Comparison of ENCODE assay signal across 9 mouse cellular contexts in the genomic region with DNA sequence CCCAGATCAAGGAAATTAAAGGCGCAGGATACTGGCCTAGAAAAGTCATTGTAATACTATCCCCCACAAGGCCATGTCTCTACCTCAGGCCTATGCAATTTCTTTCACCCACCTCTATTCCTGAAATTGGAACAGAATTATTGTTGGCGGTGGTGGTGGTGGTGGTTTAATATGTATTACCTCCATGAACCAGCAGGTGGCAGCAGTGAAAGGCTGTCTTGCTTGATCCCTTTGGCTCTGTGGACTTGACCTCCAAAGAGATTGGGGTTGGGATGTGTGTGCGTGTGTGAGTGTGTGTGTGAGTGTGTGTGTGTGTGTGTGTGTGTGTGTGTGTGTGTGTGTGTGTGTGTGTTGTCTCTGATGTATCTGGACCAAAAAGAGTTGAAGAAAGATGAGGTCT. TPM values are rescaled to one million over a fixed set of nuclear protein-coding genes. Genes with fewer than 3 reads are reported as not detected.
DNase-seq lines count a peak whose midpoint lies in the region; ATAC-seq and TF ChIP-seq lines count a peak whose summit lies in the region.
"Had no signal": no experiment of that assay in that cellular context is flagged by ENCODE, and none has a peak within 500 bp of the region (broad histone marks: within the 10 kb centered on the region; RNA-seq: fewer than 3 reads in every experiment).

No protein-coding gene starts in this region.

- DNase-seq in heart, adult 18-20 months = peak; percentile 38 to 83
- DNase-seq in A20 (ENCODE audit: low read depth, low spot score) = peak; percentile 45
- peak; percentile 73 for DNase-seq in adrenal gland, postnatal 10 days
- DNase-seq in embryonic facial prominence, embryonic 10.5 days (ENCODE audit: low spot score) = peak; percentile 68
- peak; percentile 20 to 34 for DNase-seq in lung, adult 18-20 months
- DNase-seq in spleen, adult 2 months (ENCODE audit: low read depth in 1 of 2, low spot score in 2 of 2) = peak; percentile 7 to 14

- no peaks in the 10 kb centered on the region for H3K9me3 ChIP-seq in heart, embryonic 12.5 days (replicated peaks)
- H3K9me3 ChIP-seq in embryonic facial prominence, embryonic 10.5 days = no peaks in the 10 kb centered on the region
- no peaks in the 10 kb centered on the region for H3K9me3 ChIP-seq in kidney, embryonic 15.5 days (replicated peaks)
- H3K9me3 ChIP-seq: stomach, embryonic 15.5 days had no signal

- WGBS in heart, embryonic 12.5 days = 12% methylated on average over 3 of the region's 3 CpGs
- WGBS in embryonic facial prominence, embryonic 10.5 days = 10% methylated on average over 3 of the region's 3 CpGs
- 5% methylated on average over 3 of the region's 3 CpGs for WGBS in kidney, embryonic 15.5 days
- WGBS in spleen, adult 2 months = 7% methylated on average over 3 of the region's 3 CpGs

- ATAC-seq in heart, embryonic 12.5 days (ENCODE audit: insufficient number of reproducible peaks, low FRiP score) = no peak
- 0 out of 2 replicates have a peak, but pooled peaks have one; percentile 22 for ATAC-seq in kidney, embryonic 15.5 days (replicated peaks; ENCODE audit: low FRiP score)

- TF ChIP-seq POLR2A in spleen, adult 2 months (IDR thresholded peaks at IDR 0.05; ENCODE audit: low read depth, low read length) = no peak

- no peaks in the 10 kb centered on the region for H3K36me3 ChIP-seq in heart, embryonic 12.5 days
- no peaks in the 10 kb centered on the region for H3K36me3 ChIP-seq in embryonic facial prominence, embryonic 10.5 days (replicated peaks)
- H3K36me3 ChIP-seq in kidney, embryonic 15.5 days = no peaks in the 10 kb centered on the region
- no peaks in the 10 kb centered on the region for H3K36me3 ChIP-seq in spleen, adult 2 months (ENCODE audit: control insufficient read depth, insufficient read depth, low read length)
- H3K36me3 ChIP-seq: stomach, embryonic 15.5 days had no signal

- H3K4me2 ChIP-seq in heart, embryonic 12.5 days = no peak overlapping the region
- no peak overlapping the region for H3K4me2 ChIP-seq in kidney, embryonic 15.5 days
- H3K4me2 ChIP-seq: stomach, embryonic 15.5 days had no signal

- no peaks in the 10 kb centered on the region for H3K27me3 ChIP-seq in heart, embryonic 12.5 days (replicated peaks)
- H3K27me3 ChIP-seq in embryonic facial prominence, embryonic 10.5 days (replicated peaks; ENCODE audit: low read depth, poor library complexity, severe bottlenecking) = peaks cover 41% of the 10 kb centered on the region
- peaks cover 22% of the 10 kb centered on the region; the same call in 1 of the 2 replicates for H3K27me3 ChIP-seq in kidney, embryonic 15.5 days
- H3K27me3 ChIP-seq in spleen, adult 2 months (ENCODE audit: control insufficient read depth, insufficient read depth, low read length) = no peaks in the 10 kb centered on the region
- H3K27me3 ChIP-seq: stomach, embryonic 15.5 days had no signal

- peaks cover 46% of the 10 kb centered on the region for H3K4me1 ChIP-seq in heart, embryonic 12.5 days (replicated peaks)
- peaks cover 36% of the 10 kb centered on the region for H3K4me1 ChIP-seq in embryonic facial prominence, embryonic 10.5 days
- peaks cover 10% of the 10 kb centered on the region for H3K4me1 ChIP-seq in kidney, embryonic 15.5 days
- no peaks in the 10 kb centered on the region for H3K4me1 ChIP-seq in spleen, adult 2 months (ENCODE audit: control insufficient read depth, insufficient read depth, insufficient read length)
- H3K4me1 ChIP-seq: stomach, embryonic 15.5 days had no signal

- H3K4me3 ChIP-seq in heart, embryonic 12.5 days = no peak overlapping the region
- H3K4me3 ChIP-seq in embryonic facial prominence, embryonic 10.5 days = no peak overlapping the region
- H3K4me3 ChIP-seq in kidney, embryonic 15.5 days (replicated peaks) = no peak overlapping the region
- H3K4me3 ChIP-seq in spleen, adult 2 months (ENCODE audit: extremely low read depth, insufficient read depth, insufficient read length) = no peak overlapping the region
- H3K4me3 ChIP-seq: stomach, embryonic 15.5 days had no signal

- no peak overlapping the region for H3K9ac ChIP-seq in heart, embryonic 12.5 days
- H3K9ac ChIP-seq in kidney, embryonic 15.5 days = no peak overlapping the region
- H3K9ac ChIP-seq: stomach, embryonic 15.5 days had no signal

- peak; percentile 53; the same call in 1 of the 2 replicates for TF ChIP-seq CTCF in spleen, adult 2 months (IDR thresholded peaks at IDR 0.05; ENCODE audit: extremely low read depth, insufficient read depth, insufficient read length, insufficient replicate concordance)

- H3K27ac ChIP-seq in heart, embryonic 12.5 days (ENCODE audit: poor library complexity, severe bottlenecking) = no peak overlapping the region
- H3K27ac ChIP-seq in embryonic facial prominence, embryonic 10.5 days (replicated peaks) = no peak overlapping the region
- H3K27ac ChIP-seq in kidney, embryonic 15.5 days = no peak overlapping the region
- no peak overlapping the region for H3K27ac ChIP-seq in spleen, adult 2 months (ENCODE audit: insufficient read depth, low read length)
- H3K27ac ChIP-seq: stomach, embryonic 15.5 days had no signal

RNA-seq across cellular contexts. Expression of a gene that starts 26.2 kb away (rescaled TPM):
- total RNA-seq in heart, adult 18-20 months (2021) = 1 to 10 TPM; 3.5 to 5.3 TPM
- 0.55 and 1.1 TPM in 2 replicates for polyA plus RNA-seq in heart, embryonic 12.5 days (2016; fragmentation: Nextera tagmentation; extraction: Ambion mirVana)
- 10 to 100 TPM in 1 of 2 experiments, 1 to 10 TPM in 1; 4.0 to 10.9 TPM for total RNA-seq in adrenal gland, postnatal 10 days (2021)
- 0.83 and 0.95 TPM in 2 replicates for polyA plus RNA-seq in embryonic facial prominence, embryonic 10.5 days (2016; fragmentation: Nextera tagmentation; extraction: Ambion mirVana)
- 0.81 and 0.90 TPM in 2 replicates for polyA plus RNA-seq in kidney, embryonic 15.5 days (2015; fragmentation: Nextera tagmentation; extraction: Ambion mirVana)
- polyA plus RNA-seq in spleen, adult 2 months (2012; rRNA removed) = 0.29 and 0.50 TPM in 2 replicates

RNA-seq across cellular contexts. Expression of a gene that starts 28.5 kb away (rescaled TPM):
- 10 to 100 TPM; 20.4 to 22.7 TPM for total RNA-seq in heart, adult 18-20 months (2021)
- 11.4 and 13.4 TPM in 2 replicates for polyA plus RNA-seq in heart, embryonic 12.5 days (2016; fragmentation: Nextera tagmentation; extraction: Ambion mirVana)
- total RNA-seq in adrenal gland, postnatal 10 days (2021) = 10 to 100 TPM; 24.1 to 33.5 TPM
- polyA plus RNA-seq in embryonic facial prominence, embryonic 10.5 days (2016; fragmentation: Nextera tagmentation; extraction: Ambion mirVana) = 10.7 and 11.6 TPM in 2 replicates
- 10.9 and 11.8 TPM in 2 replicates for polyA plus RNA-seq in kidney, embryonic 15.5 days (2015; fragmentation: Nextera tagmentation; extraction: Ambion mirVana)
- 11.0 and 12.2 TPM in 2 replicates for polyA plus RNA-seq in spleen, adult 2 months (2012; rRNA removed)

RNA-seq across cellular contexts. Expression of a gene that starts 32.8 kb away (rescaled TPM):
- 10 to 100 TPM; 14.8 TPM for total RNA-seq in heart, adult 18-20 months (2021)
- polyA plus RNA-seq in heart, embryonic 12.5 days (2016; fragmentation: Nextera tagmentation; extraction: Ambion mirVana) = 5.9 and 6.2 TPM in 2 replicates
- 1 to 10 TPM; 4.1 to 4.7 TPM for total RNA-seq in adrenal gland, postnatal 10 days (2021)
- polyA plus RNA-seq in embryonic facial prominence, embryonic 10.5 days (2016; fragmentation: Nextera tagmentation; extraction: Ambion mirVana) = 0.45 and 0.50 TPM in 2 replicates
- 0.84 and 0.93 TPM in 2 replicates for polyA plus RNA-seq in kidney, embryonic 15.5 days (2015; fragmentation: Nextera tagmentation; extraction: Ambion mirVana)
- polyA plus RNA-seq in spleen, adult 2 months (2012; rRNA removed) = 1.6 and 2.2 TPM in 2 replicates

Comparison
In these comparisons a context has a peak if more than half of its experiments do, and no peak if none do; other contexts are left out.
1. DNase-seq: peak in every context shown above with its lines; median percentile 73 in adrenal gland, postnatal 10 days; 68 in embryonic facial prominence, embryonic 10.5 days; 60 in heart, adult 18-20 months; 45 in A20; 27 in lung, adult 18-20 months; 10 in spleen, adult 2 months.